Mouse (Mus musculus): Measurements from ENCODE around the gene Ncoa3. TPM values are rescaled to one million over a fixed set of nuclear protein-coding genes. Genes with fewer than 3 reads are reported as not detected.

The Ncoa3 gene
- polyA plus RNA-seq, 1 experiment = 124 TPM

GRCm38 (mm10) chr2:165949719-165950118, 42.7 kb upstream of the Ncoa3 start:
- no peak overlapping the region for H3K27ac ChIP-seq (ENCODE audit: insufficient read depth, low read length)
- H3K4me3 ChIP-seq (ENCODE audit: low read depth, low read length) = no peak overlapping the region
- H3K9ac ChIP-seq (ENCODE audit: low read depth, poor library complexity, severe bottlenecking) = no peak overlapping the region
- H3K27me3 ChIP-seq (ENCODE audit: control insufficient read depth, insufficient read depth, low read length, poor library complexity, severe bottlenecking) = no peaks in the 10 kb centered on the region
- H3K36me3 ChIP-seq (ENCODE audit: control insufficient read depth, insufficient read depth, low read length, poor library complexity, severe bottlenecking) = no peaks in the 10 kb centered on the region
- no peaks in the 10 kb centered on the region for H3K9me3 ChIP-seq (replicated peaks; ENCODE audit: control insufficient read depth, insufficient read depth, low read length, poor library complexity, severe bottlenecking)
- TF ChIP-seq CTCF (IDR thresholded peaks at IDR 0.05; ENCODE audit: low read depth, low read length) (no peak), POLR2A (IDR thresholded peaks at IDR 0.05; ENCODE audit: insufficient read depth, low read length) (no peak), EP300 (IDR thresholded peaks at IDR 0.05; ENCODE audit: insufficient read depth, low read depth, low read length) (no peak)
- no peaks in the 10 kb centered on the region for H3K4me1 ChIP-seq (ENCODE audit: control insufficient read depth, insufficient read depth, low read length)

GRCm38 (mm10) chr2:165951432-165952068, 40.9 kb upstream of the Ncoa3 start:
- no peaks in the 10 kb centered on the region for H3K4me1 ChIP-seq (ENCODE audit: control insufficient read depth, insufficient read depth, low read length)
- H3K9ac ChIP-seq (ENCODE audit: low read depth, poor library complexity, severe bottlenecking) = no peak overlapping the region
- H3K36me3 ChIP-seq (ENCODE audit: control insufficient read depth, insufficient read depth, low read length, poor library complexity, severe bottlenecking) = no peaks in the 10 kb centered on the region
- no peak overlapping the region for H3K27ac ChIP-seq (ENCODE audit: insufficient read depth, low read length)
- no peaks in the 10 kb centered on the region for H3K27me3 ChIP-seq (ENCODE audit: control insufficient read depth, insufficient read depth, low read length, poor library complexity, severe bottlenecking)
- H3K4me3 ChIP-seq (ENCODE audit: low read depth, low read length) = no peak overlapping the region
- TF ChIP-seq CTCF (IDR thresholded peaks at IDR 0.05; ENCODE audit: low read depth, low read length) = no peak
- TF ChIP-seq EP300 (IDR thresholded peaks at IDR 0.05; ENCODE audit: insufficient read depth, low read depth, low read length) = no peak
- TF ChIP-seq POLR2A (IDR thresholded peaks at IDR 0.05; ENCODE audit: insufficient read depth, low read length) = no peak
- no peaks in the 10 kb centered on the region for H3K9me3 ChIP-seq (replicated peaks; ENCODE audit: control insufficient read depth, insufficient read depth, low read length, poor library complexity, severe bottlenecking)

- Histone ChIP-seq H3K27ac (ENCODE audit: insufficient read depth, low read length) (no peak overlapping the region), H3K9ac (ENCODE audit: low read depth, poor library complexity, severe bottlenecking) (peak overlapping the region; percentile 58), H3K4me1 (ENCODE audit: control insufficient read depth, insufficient read depth, low read length) (no peaks in the 10 kb centered on the region), H3K36me3 (ENCODE audit: control insufficient read depth, insufficient read depth, low read length, poor library complexity, severe bottlenecking) (no peaks in the 10 kb centered on the region), H3K9me3 (replicated peaks; ENCODE audit: control insufficient read depth, insufficient read depth, low read length, poor library complexity, severe bottlenecking) (no peaks in the 10 kb centered on the region), H3K4me3 (ENCODE audit: low read depth, low read length) (no peak overlapping the region), H3K27me3 (ENCODE audit: control insufficient read depth, insufficient read depth, low read length, poor library complexity, severe bottlenecking) (no peaks in the 10 kb centered on the region)
- TF ChIP-seq CTCF (IDR thresholded peaks at IDR 0.05; ENCODE audit: low read depth, low read length) (no peak), POLR2A (IDR thresholded peaks at IDR 0.05; ENCODE audit: insufficient read depth, low read length) (no peak), EP300 (IDR thresholded peaks at IDR 0.05; ENCODE audit: insufficient read depth, low read depth, low read length) (no peak)
Measured at GRCm38 (mm10) chr2:165954872-165955271, 37.6 kb upstream of the Ncoa3 start.

- Histone ChIP-seq H3K9me3 (replicated peaks; ENCODE audit: control insufficient read depth, insufficient read depth, low read length, poor library complexity, severe bottlenecking) (no peaks in the 10 kb centered on the region), H3K4me3 (ENCODE audit: low read depth, low read length) (no peak overlapping the region), H3K27ac (ENCODE audit: insufficient read depth, low read length) (no peak overlapping the region), H3K27me3 (ENCODE audit: control insufficient read depth, insufficient read depth, low read length, poor library complexity, severe bottlenecking) (no peaks in the 10 kb centered on the region), H3K4me1 (ENCODE audit: control insufficient read depth, insufficient read depth, low read length) (no peaks in the 10 kb centered on the region), H3K9ac (ENCODE audit: low read depth, poor library complexity, severe bottlenecking) (no peak overlapping the region), H3K36me3 (ENCODE audit: control insufficient read depth, insufficient read depth, low read length, poor library complexity, severe bottlenecking) (no peaks in the 10 kb centered on the region)
- TF ChIP-seq EP300 (IDR thresholded peaks at IDR 0.05; ENCODE audit: insufficient read depth, low read depth, low read length) (no peak), POLR2A (IDR thresholded peaks at IDR 0.05; ENCODE audit: insufficient read depth, low read length) (no peak), CTCF (IDR thresholded peaks at IDR 0.05; ENCODE audit: low read depth, low read length) (no peak)
Measured at GRCm38 (mm10) chr2:165955386-165955785, 37.0 kb upstream of the Ncoa3 start.

- Histone ChIP-seq H3K27me3 (ENCODE audit: control insufficient read depth, insufficient read depth, low read length, poor library complexity, severe bottlenecking) (no peaks in the 10 kb centered on the region), H3K4me3 (ENCODE audit: low read depth, low read length) (no peak overlapping the region), H3K9ac (ENCODE audit: low read depth, poor library complexity, severe bottlenecking) (no peak overlapping the region), H3K27ac (ENCODE audit: insufficient read depth, low read length) (no peak overlapping the region), H3K4me1 (ENCODE audit: control insufficient read depth, insufficient read depth, low read length) (no peaks in the 10 kb centered on the region), H3K36me3 (ENCODE audit: control insufficient read depth, insufficient read depth, low read length, poor library complexity, severe bottlenecking) (no peaks in the 10 kb centered on the region), H3K9me3 (replicated peaks; ENCODE audit: control insufficient read depth, insufficient read depth, low read length, poor library complexity, severe bottlenecking) (no peaks in the 10 kb centered on the region)
- TF ChIP-seq CTCF (IDR thresholded peaks at IDR 0.05; ENCODE audit: low read depth, low read length) (no peak), EP300 (IDR thresholded peaks at IDR 0.05; ENCODE audit: insufficient read depth, low read depth, low read length) (no peak), POLR2A (IDR thresholded peaks at IDR 0.05; ENCODE audit: insufficient read depth, low read length) (no peak)
Measured at GRCm38 (mm10) chr2:165956096-165956740, 36.2 kb upstream of the Ncoa3 start.

GRCm38 (mm10) chr2:165957257-165957828, 35.1 kb upstream of the Ncoa3 start:
- TF ChIP-seq POLR2A (IDR thresholded peaks at IDR 0.05; ENCODE audit: insufficient read depth, low read length) (no peak), EP300 (IDR thresholded peaks at IDR 0.05; ENCODE audit: insufficient read depth, low read depth, low read length) (no peak), CTCF (IDR thresholded peaks at IDR 0.05; ENCODE audit: low read depth, low read length) (no peak)
- Histone ChIP-seq H3K4me1 (ENCODE audit: control insufficient read depth, insufficient read depth, low read length) (no peaks in the 10 kb centered on the region), H3K27me3 (ENCODE audit: control insufficient read depth, insufficient read depth, low read length, poor library complexity, severe bottlenecking) (no peaks in the 10 kb centered on the region), H3K36me3 (ENCODE audit: control insufficient read depth, insufficient read depth, low read length, poor library complexity, severe bottlenecking) (no peaks in the 10 kb centered on the region), H3K4me3 (ENCODE audit: low read depth, low read length) (no peak overlapping the region), H3K9me3 (replicated peaks; ENCODE audit: control insufficient read depth, insufficient read depth, low read length, poor library complexity, severe bottlenecking) (no peaks in the 10 kb centered on the region), H3K27ac (ENCODE audit: insufficient read depth, low read length) (no peak overlapping the region), H3K9ac (ENCODE audit: low read depth, poor library complexity, severe bottlenecking) (no peak overlapping the region)

Data from ES-Bruce4 (cell line).